Mouse (Mus musculus) R1 (cell line): ENCODE results near the gene Cxcr4.

ENCODE experiments used
- DNase-seq: peaks from one replicate; pipeline ENCODE4 v3.0.0-alpha.2; 2018; ENCODE audit warnings: low read depth, low spot score

Cxcr4 gene

GRCm38 (mm10) chr1:128571033-128571432, 21.1 kb downstream of the Cxcr4 start:
- no peak for DNase-seq

DNA sequence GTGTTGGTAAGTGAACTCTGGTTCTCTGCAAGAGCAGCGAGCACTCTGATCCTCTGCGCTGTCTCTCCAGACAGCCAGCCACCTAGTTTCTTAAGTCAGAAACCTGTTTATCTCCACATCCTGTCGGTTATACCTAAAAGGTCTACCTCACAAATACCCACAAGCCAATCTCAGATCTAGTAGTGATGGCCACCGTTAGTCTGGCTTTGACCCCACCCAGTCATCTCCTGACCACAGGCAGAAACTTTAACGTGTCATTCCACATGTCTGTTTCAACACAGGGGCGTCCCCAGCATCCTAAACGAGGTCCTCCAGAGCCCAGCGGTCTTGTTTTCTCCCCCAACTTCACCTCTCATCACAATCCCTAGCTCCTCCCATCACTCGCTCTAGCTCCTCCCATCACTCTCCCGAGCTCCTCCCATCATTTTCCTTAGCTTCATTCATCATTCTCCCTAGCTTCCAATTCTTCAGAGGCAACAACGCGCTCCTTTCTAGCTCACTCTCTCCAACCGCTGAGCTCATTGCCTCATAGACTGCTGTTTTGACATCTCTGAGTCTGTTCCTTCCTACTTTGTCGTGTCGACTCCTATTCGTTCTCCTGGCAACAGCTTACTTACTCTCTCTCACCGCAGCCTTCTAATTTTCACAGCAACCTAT, 22.0 kb downstream of the Cxcr4 start:
- DNase-seq = no peak

DNA sequence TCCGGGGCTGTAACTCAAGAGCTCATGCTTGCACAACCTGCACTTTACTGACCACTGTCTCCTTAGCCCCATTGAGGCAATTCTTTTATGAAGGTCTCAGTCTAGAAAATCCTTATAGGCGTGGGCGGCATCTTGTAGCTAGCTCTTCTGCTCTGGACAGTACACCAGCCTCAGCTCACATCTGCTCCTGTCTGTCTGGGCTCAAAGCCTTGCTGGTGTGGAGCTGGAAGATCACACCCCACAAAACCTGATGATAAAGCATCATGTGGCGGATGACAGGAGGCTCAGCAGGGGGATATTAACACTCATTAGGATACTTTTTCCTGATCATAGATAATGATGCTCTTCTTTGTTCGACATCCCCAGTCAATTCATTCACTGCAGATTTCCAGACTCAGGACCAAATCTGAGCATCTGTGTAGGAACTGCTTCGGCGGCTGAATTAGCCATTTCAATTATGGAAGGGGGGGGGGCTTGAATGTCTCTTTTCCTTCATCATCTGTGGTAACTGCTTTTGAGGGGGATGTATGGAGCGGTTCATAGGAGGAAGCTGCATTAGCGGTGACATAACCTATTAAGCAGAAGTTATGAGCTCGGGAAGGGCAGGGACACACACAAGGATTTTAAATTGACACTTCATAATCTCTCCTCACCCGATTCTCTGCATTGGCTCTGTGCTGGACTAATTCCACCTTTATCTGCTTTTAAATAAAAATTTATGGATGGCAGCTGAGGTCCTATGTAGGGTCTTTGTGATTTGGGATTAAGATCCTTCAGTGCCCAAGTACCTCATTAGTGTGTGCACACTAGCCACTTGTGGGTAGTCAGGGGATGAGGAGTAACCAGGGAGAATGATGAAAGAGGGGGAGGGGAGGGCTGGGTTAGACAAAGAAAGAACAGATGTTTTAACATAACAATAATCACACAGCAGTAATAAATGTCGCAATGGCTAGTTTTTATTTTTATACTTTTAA, 24.6 kb downstream of the Cxcr4 start:
- DNase-seq = no peak

GRCm38 (mm10) chr1:128563905-128564304, 28.2 kb downstream of the Cxcr4 start:
- no peak for DNase-seq

DNA sequence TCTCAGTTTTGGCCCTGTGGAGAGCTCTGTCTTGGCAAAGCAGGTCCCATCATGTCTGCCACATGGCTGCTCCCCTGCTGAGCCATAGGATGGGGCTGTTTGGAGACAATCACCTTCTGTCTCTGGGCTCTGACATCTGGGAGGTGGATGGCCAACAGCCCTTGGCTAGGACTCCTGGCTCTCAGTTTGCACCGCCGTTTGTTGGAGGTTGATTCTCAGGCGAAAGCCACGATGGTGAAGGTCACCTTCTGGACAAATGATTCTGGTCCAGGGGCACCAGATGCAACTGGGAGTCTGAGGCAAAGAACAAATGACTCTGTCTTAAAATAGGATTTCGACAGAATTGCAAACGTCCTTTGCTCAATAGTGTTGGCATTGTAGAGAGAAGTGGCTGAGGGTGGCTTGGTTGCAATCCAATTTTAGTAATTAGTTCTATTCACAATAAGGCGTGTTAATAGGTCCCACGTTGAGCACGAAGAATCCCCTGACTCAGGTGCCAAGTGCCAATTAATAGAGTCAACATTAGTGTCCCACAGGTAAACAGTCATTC, 30.7 kb downstream of the Cxcr4 start:
- no peak for DNase-seq

GRCm38 (mm10) chr1:128560452-128561324, 31.4 kb downstream of the Cxcr4 start:
- DNase-seq = no peak

- no peak for DNase-seq
These were observed 34.1 kb downstream of the Cxcr4 start for GRCm38 (mm10) chr1:128557953-128558352.

DNA sequence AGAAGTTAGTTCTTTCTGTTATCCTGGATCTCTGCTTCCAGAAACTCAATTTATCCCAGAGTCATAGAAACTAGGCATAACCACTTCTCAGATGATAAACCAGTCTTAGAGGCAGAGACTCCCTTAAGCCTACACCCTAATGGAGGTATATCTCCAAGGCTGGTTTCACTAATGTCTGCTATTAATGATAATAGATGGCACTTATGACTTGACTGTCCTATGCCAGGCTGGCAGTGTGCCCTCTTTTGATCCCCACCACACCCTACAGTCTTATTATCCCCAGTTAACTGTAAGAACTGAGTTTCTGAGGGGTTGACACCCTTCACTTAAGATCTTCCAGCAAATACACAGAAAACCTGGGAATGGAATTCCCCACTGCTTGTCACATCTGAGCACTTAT, 39.5 kb downstream of the Cxcr4 start:
- DNase-seq = no peak

DNA sequence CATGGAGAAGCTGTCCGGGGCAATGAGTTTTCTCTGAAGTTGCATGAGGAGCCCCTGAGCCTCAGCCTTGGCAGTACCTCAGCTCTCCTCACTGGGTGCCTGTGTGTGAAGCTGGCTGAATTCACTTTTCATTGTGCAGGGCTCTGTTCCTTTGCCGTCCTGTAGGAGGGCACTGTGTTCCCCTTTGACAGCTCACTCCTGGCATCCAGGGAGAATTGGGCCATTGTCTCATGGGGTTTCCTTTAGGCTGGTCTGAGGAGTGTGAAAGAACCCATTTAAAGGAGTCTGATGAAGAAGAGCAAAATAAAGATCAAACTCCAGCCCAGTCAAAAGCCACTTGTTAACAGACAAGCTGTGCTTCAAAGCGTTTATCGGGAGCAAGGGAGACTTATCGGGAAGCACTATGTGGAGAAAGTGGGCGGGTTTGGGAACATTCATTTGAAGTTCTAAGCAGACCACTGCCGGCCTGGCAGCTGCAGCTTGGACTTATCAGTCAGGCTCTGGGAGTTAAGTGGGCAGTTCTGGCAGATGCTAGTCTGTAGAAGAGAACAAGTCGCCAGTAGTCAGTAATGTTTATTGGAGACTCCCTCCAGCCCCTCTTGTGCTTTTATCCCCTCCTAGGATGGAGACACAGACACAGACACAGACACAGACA, 40.2 kb downstream of the Cxcr4 start:
- no peak for DNase-seq

- no peak for DNase-seq
These were observed 42.7 kb downstream of the Cxcr4 start for GRCm38 (mm10) chr1:128549442-128549841.

DNA sequence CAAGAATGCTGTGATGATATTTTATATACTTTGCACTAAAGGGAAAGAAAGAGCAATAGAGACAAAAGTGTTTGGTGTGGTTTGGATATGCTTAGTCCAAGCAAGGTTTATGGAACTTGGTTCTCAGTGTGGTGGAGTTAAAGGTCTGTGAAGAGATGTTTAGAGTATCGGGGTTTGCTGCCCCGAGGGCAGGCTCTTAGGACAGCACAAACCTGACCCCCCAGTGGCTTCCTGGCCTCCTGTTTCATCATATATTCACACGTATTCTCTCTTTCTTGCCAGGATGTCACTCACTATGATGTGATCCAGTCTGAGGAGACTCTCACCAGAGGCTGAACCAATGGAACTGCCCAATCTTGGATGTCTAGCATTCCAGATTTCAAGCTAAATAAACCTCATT, 43.1 kb downstream of the Cxcr4 start:
- no peak for DNase-seq

DNA sequence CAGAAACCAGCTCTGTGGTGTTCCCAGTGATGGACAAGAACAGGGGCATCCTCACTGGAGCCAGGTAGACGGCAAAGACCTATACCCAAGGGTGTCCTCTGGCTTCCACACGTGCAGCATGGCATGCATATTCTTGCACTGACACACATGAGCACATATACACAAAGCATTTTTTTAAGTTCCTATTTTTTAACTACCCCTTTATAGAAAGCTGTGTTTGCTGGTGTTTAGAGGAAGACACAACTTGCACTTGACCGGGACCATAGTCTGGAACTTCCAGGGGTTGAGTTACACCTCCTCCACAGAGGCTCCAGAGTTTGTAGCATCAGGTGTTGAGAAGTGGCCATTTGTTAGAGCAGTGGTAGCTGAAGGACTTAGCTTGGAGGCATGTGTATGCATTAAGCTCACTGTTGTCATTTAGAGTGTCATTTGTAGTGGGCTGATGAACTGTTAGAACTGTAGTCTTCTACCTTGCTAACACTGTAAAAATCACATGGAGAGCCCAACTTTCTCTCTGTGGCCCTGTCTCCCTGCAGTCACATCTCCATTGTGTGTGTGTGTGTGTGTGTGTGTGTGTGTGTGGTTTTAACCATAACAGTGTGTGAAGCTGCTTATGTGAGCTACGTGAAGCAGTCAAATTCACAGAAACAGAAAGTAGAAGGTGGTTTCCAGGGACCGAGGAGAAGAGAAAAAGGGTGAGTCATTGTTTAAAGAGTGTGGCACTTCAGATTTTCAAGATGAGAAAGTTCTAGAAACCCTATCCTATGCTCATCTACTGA, 43.7 kb downstream of the Cxcr4 start:
- no peak for DNase-seq

- DNase-seq = no peak
These were observed 46.4 kb downstream of the Cxcr4 start for GRCm38 (mm10) chr1:128545672-128546071.

DNA sequence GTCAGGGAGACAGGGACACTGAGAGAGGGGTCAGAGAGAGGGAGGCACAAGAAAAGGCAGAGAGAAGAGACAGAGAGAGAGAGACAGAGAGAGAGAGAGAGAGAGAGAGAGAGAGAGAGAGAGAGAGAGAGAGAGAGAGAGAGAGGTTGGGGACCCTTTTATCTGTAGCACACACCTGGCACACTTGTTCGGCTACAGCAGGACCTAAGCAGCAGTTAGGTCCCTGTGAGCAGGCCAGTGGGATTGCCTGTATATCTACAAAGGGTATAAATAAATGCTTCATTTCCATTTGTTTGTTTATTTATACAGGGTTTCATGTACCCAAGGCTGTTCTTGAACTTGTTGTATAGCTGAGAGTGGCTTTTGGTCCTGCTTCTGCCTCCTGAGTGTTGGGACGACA, 49.0 kb downstream of the Cxcr4 start:
- DNase-seq = no peak

- DNase-seq = no peak
These were observed 49.5 kb downstream of the Cxcr4 start for GRCm38 (mm10) chr1:128542555-128542954.

DNA sequence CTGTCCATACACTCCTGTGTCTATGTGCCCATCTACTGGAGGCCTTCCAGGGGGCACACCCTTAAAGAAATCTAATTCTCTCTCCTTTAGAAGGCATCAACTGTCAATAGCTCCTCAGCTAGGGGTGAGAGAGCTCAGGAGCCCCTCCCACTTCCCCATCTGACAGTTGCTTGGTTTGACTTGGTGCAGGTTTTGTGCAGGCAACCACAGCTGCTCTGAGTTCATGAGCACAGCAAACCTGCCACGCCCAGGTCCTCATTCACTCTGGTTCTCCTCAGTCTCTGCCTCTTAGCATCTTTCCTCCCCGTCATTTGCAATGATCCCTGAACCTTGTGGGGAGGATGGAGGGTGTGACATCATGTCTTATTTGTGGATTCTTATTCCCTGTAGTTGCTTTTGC, 51.9 kb downstream of the Cxcr4 start:
- DNase-seq = no peak

- DNase-seq = no peak
These were observed 52.5 kb downstream of the Cxcr4 start for GRCm38 (mm10) chr1:128539555-128539954.
